Mouse (Mus musculus) ES-Bruce4 (cell line): ENCODE measurements around the gene Dchs1. TPM values are rescaled to one million over a fixed set of nuclear protein-coding genes. Genes with fewer than 3 reads are reported as not detected.
"Not testable (repeated sequence)": the region's sequence is repeated elsewhere in the genome, so short reads cannot be mapped to it uniquely, and the experiment has no call there.

Experiments used
- H3K27ac ChIP-seq: 2 replicates; pipeline ENCODE4 v1.5.1; 2012; ENCODE audit warnings: low read length, inconsistent platforms; ENCODE audit not compliant: insufficient read depth
- H3K27me3 ChIP-seq: 2 replicates; pipeline ENCODE4 v1.6.1; 2012; ENCODE audit warnings: mild to moderate bottlenecking, low read length, inconsistent platforms; ENCODE audit not compliant: control insufficient read depth, poor library complexity, insufficient read depth, severe bottlenecking
- H3K36me3 ChIP-seq: 2 replicates; pipeline ENCODE4 v1.6.1; 2012; ENCODE audit warnings: inconsistent platforms, mild to moderate bottlenecking, low read length, moderate library complexity; ENCODE audit not compliant: control insufficient read depth, poor library complexity, insufficient read depth, severe bottlenecking
- H3K4me1 ChIP-seq: one replicate; pipeline ENCODE4 v1.8.1; 2011; ENCODE audit warnings: low read length; ENCODE audit not compliant: control insufficient read depth, insufficient read depth
- H3K4me3 ChIP-seq: 2 replicates; pipeline ENCODE4 v1.5.1; 2011; ENCODE audit warnings: low read depth, mild to moderate bottlenecking, low read length
- H3K9ac ChIP-seq: 2 replicates; pipeline ENCODE4 v1.6.1; 2012; ENCODE audit warnings: low read depth, mild to moderate bottlenecking, inconsistent platforms; ENCODE audit not compliant: poor library complexity, severe bottlenecking
- H3K9me3 ChIP-seq: replicated peaks from 2 replicates; pipeline ENCODE4 v1.6.1; 2012; ENCODE audit warnings: mild to moderate bottlenecking, low read length, inconsistent platforms; ENCODE audit not compliant: control insufficient read depth, poor library complexity, insufficient read depth, severe bottlenecking
- CTCF ChIP-seq: IDR thresholded peaks from one replicate; pipeline ENCODE4 v1.8.1; 2011; ENCODE audit warnings: low read depth, low read length
- EP300 ChIP-seq: IDR thresholded peaks from 2 replicates; pipeline ENCODE4 v1.6.1; 2011; ENCODE audit warnings: low read depth, low read length; ENCODE audit not compliant: insufficient read depth
- POLR2A ChIP-seq: IDR thresholded peaks from one replicate; pipeline ENCODE4 v1.8.1; 2011; ENCODE audit warnings: low read length; ENCODE audit not compliant: insufficient read depth
- polyA plus RNA-seq: library from polyadenylated mRNA; stranded (reverse); fragments of >200 nt; gene quantifications from 2 replicates; pipeline ENCODE4 v1.2.4, GENCODE M21; 2011; ENCODE audit warnings: low read depth; ENCODE audit not compliant: missing spikeins, insufficient read depth, insufficient read length

Gene Dchs1
- polyA plus RNA-seq, 1 experiment, result 0.37 TPM

GRCm38 (mm10) chr7:105736911-105737521 is 50.4 kb downstream of the Dchs1 start, which contains the start of gene Rrp8:
Rrp8 (minus strand) TSS chr7:105737385.
- Histone ChIP-seq H3K9ac (peak within 1 kb of the TSS; percentile 95), H3K36me3 (peaks cover 38% of the 10 kb centered on the region), H3K27me3 (no peaks in the 10 kb centered on the region), H3K9me3 (no peaks in the 10 kb centered on the region), H3K4me1 (no peaks in the 10 kb centered on the region), H3K4me3 (peak within 1 kb of the TSS; percentile 94), H3K27ac (no peak within 1 kb of the TSS)
- TF ChIP-seq EP300 (no peak), CTCF (no peak), POLR2A (no peak)

- TF ChIP-seq CTCF (no peak), EP300 (peak; percentile 51; the same call in 1 of the 2 replicates), POLR2A (peak; percentile 13)
- H3K4me1 ChIP-seq, result no peaks in the 10 kb centered on the region
- H3K27me3 ChIP-seq, result no peaks in the 10 kb centered on the region
- peak within 1 kb of the TSS; percentile 94 for H3K4me3 ChIP-seq
- peaks cover 38% of the 10 kb centered on the region for H3K36me3 ChIP-seq
- H3K9me3 ChIP-seq, result no peaks in the 10 kb centered on the region
- H3K27ac ChIP-seq, result no peak within 1 kb of the TSS
- peak within 1 kb of the TSS; percentile 95 for H3K9ac ChIP-seq
These were observed 51.1 kb downstream of the Dchs1 start, which contains the start of gene Ilk for GRCm38 (mm10) chr7:105736264-105736901. Ilk (plus strand) TSS chr7:105736592.

GRCm38 (mm10) chr7:105735464-105735863 is 52.0 kb downstream of the Dchs1 start:
- not testable (repeated sequence) for H3K27me3 ChIP-seq, H3K4me1 ChIP-seq, H3K27ac ChIP-seq, H3K9me3 ChIP-seq
- peak overlapping the region; percentile 75 for H3K4me3 ChIP-seq
- H3K9ac ChIP-seq, result peak overlapping the region; percentile 95
- H3K36me3 ChIP-seq, result peaks cover 35% of the 10 kb centered on the region

DNA sequence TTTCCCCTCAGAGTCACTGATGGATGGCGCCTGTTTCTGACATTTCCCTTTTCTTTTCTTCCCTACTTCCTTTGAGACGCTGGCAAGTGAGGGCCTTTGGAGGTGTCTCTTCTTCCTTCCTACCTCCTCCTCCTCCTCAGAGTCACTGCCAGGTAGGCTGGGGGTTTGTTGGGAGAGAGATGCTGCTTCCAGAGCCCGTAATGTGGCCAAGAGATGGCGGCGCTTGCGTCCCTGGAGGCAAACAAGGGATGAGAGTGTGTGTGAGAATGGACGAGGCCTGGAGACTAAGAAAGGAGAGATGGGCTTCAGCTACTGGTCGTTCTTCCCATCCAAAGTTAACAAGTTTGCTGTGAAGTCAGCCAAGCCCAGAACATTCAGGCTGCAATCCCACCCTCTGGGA is 52.6 kb downstream of the Dchs1 start:
- no peaks in the 10 kb centered on the region for H3K9me3 ChIP-seq
- peaks cover 37% of the 10 kb centered on the region for H3K36me3 ChIP-seq
- H3K9ac ChIP-seq, result peak overlapping the region; percentile 95; the same call in 1 of the 2 replicates
- H3K27me3 ChIP-seq, result no peaks in the 10 kb centered on the region
- no peak overlapping the region for H3K4me3 ChIP-seq
- no peak overlapping the region for H3K27ac ChIP-seq
- no peaks in the 10 kb centered on the region for H3K4me1 ChIP-seq
- no peak for TF ChIP-seq EP300
- TF ChIP-seq POLR2A, result no peak
- TF ChIP-seq CTCF, result no peak

DNA sequence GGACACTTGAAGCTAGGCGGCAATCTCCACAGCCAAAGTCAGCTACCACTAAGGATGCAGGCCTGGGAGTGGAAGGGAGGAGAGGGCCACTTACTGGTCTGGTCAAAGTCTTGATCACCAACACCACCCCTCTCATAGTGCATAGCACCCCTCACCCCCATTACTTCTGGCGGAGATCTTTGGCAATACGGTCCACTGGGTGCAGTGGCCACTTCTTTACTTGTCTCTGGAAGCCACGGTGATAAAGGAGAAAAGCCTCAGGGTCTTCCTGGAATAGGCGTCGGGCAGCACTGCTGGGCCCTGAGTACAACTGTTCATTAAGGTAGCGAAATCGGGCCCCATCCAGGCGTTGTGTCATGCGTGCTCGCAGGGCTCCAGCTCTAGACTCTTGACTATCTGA is 53.6 kb downstream of the Dchs1 start:
- no peaks in the 10 kb centered on the region for H3K9me3 ChIP-seq
- H3K27me3 ChIP-seq, result no peaks in the 10 kb centered on the region
- no peak overlapping the region for H3K4me3 ChIP-seq
- TF ChIP-seq EP300, result no peak
- TF ChIP-seq CTCF, result no peak
- TF ChIP-seq POLR2A, result no peak
- H3K4me1 ChIP-seq, result no peaks in the 10 kb centered on the region
- H3K9ac ChIP-seq, result no peak overlapping the region
- peaks cover 42% of the 10 kb centered on the region for H3K36me3 ChIP-seq
- H3K27ac ChIP-seq, result no peak overlapping the region

GRCm38 (mm10) chr7:105728701-105729428 is 58.6 kb downstream of the Dchs1 start:
- Histone ChIP-seq H3K27me3 (no peaks in the 10 kb centered on the region), H3K9me3 (no peaks in the 10 kb centered on the region), H3K4me3 (no peak overlapping the region), H3K27ac (no peak overlapping the region), H3K36me3 (peaks cover 31% of the 10 kb centered on the region), H3K9ac (no peak overlapping the region), H3K4me1 (no peaks in the 10 kb centered on the region)
- TF ChIP-seq EP300 (no peak), CTCF (no peak), POLR2A (no peak)
